Mouse (Mus musculus): Measurements from ENCODE around the gene Tcf7l2. TPM values are rescaled to one million over a fixed set of nuclear protein-coding genes. Genes with fewer than 3 reads are reported as not detected.

Tcf7l2 gene
- polyA plus RNA-seq, 1 experiment = 2.8 TPM

GRCm38 (mm10) chr19:55774334-55774733 lies 32.7 kb downstream of the Tcf7l2 start:
- no peak overlapping the region for H3K4me3 ChIP-seq (replicated peaks)
- H3K4me1 ChIP-seq (ENCODE audit: control insufficient read depth) = no peaks in the 10 kb centered on the region
- peaks cover 8% of the 10 kb centered on the region for H3K27me3 ChIP-seq (ENCODE audit: control insufficient read depth)
- H3K9me3 ChIP-seq (ENCODE audit: control insufficient read depth, low read length) = no peaks in the 10 kb centered on the region
- no peaks in the 10 kb centered on the region for H3K36me3 ChIP-seq (ENCODE audit: control insufficient read depth)
- TF ChIP-seq GATA1 (IDR thresholded peaks at IDR 0.05; ENCODE audit: low read length) = no peak
- TF ChIP-seq TAL1 (IDR thresholded peaks at IDR 0.05; ENCODE audit: low read length) = no peak

- peaks cover 8% of the 10 kb centered on the region for H3K27me3 ChIP-seq (ENCODE audit: control insufficient read depth)
- no peak for TF ChIP-seq GATA1 (IDR thresholded peaks at IDR 0.05; ENCODE audit: low read length)
- TF ChIP-seq TAL1 (IDR thresholded peaks at IDR 0.05; ENCODE audit: low read length) = no peak
- H3K9me3 ChIP-seq (ENCODE audit: control insufficient read depth, low read length) = no peaks in the 10 kb centered on the region
Observed at GRCm38 (mm10) chr19:55774824-55775223, 33.2 kb downstream of the Tcf7l2 start.

GRCm38 (mm10) chr19:55779871-55780270 lies 38.3 kb downstream of the Tcf7l2 start:
- TF ChIP-seq GATA1 (IDR thresholded peaks at IDR 0.05; ENCODE audit: low read length) (no peak), TAL1 (IDR thresholded peaks at IDR 0.05; ENCODE audit: low read length) (no peak)
- no peaks in the 10 kb centered on the region for H3K4me1 ChIP-seq (ENCODE audit: control insufficient read depth)
- peaks cover 8% of the 10 kb centered on the region for H3K27me3 ChIP-seq (ENCODE audit: control insufficient read depth)
- H3K36me3 ChIP-seq (ENCODE audit: control insufficient read depth) = no peaks in the 10 kb centered on the region; the same call in 1 of the 2 replicates
- H3K4me3 ChIP-seq (replicated peaks) = no peak overlapping the region
- H3K9me3 ChIP-seq (ENCODE audit: control insufficient read depth, low read length) = no peaks in the 10 kb centered on the region

More at GRCm38 (mm10) chr19:55774824-55775223, 33.2 kb downstream of the Tcf7l2 start:
- Histone ChIP-seq H3K4me3 (replicated peaks) (no peak overlapping the region), H3K4me1 (ENCODE audit: control insufficient read depth) (no peaks in the 10 kb centered on the region), H3K36me3 (ENCODE audit: control insufficient read depth) (no peaks in the 10 kb centered on the region)

GRCm38 (mm10) chr19:55781087-55781486 lies 39.5 kb downstream of the Tcf7l2 start:
- Histone ChIP-seq H3K4me3 (replicated peaks) (no peak overlapping the region), H3K4me1 (ENCODE audit: control insufficient read depth) (no peaks in the 10 kb centered on the region), H3K9me3 (ENCODE audit: control insufficient read depth, low read length) (no peaks in the 10 kb centered on the region), H3K36me3 (ENCODE audit: control insufficient read depth) (no peaks in the 10 kb centered on the region; the same call in 1 of the 2 replicates), H3K27me3 (ENCODE audit: control insufficient read depth) (peaks cover 6% of the 10 kb centered on the region)
- no peak for TF ChIP-seq GATA1 (IDR thresholded peaks at IDR 0.05; ENCODE audit: low read length)
- no peak for TF ChIP-seq TAL1 (IDR thresholded peaks at IDR 0.05; ENCODE audit: low read length)

GRCm38 (mm10) chr19:55781681-55782080 lies 40.1 kb downstream of the Tcf7l2 start:
- H3K36me3 ChIP-seq (ENCODE audit: control insufficient read depth) = no peaks in the 10 kb centered on the region; the same call in 1 of the 2 replicates
- peaks cover 3% of the 10 kb centered on the region for H3K27me3 ChIP-seq (ENCODE audit: control insufficient read depth)
- H3K4me1 ChIP-seq (ENCODE audit: control insufficient read depth) = no peaks in the 10 kb centered on the region
- H3K4me3 ChIP-seq (replicated peaks) = no peak overlapping the region
- H3K9me3 ChIP-seq (ENCODE audit: control insufficient read depth, low read length) = no peaks in the 10 kb centered on the region
- TF ChIP-seq TAL1 (IDR thresholded peaks at IDR 0.05; ENCODE audit: low read length) (no peak), GATA1 (IDR thresholded peaks at IDR 0.05; ENCODE audit: low read length) (no peak)

GRCm38 (mm10) chr19:55784796-55785418 lies 43.3 kb downstream of the Tcf7l2 start:
- Histone ChIP-seq H3K36me3 (ENCODE audit: control insufficient read depth) (no peaks in the 10 kb centered on the region; the same call in 1 of the 2 replicates), H3K27me3 (ENCODE audit: control insufficient read depth) (peaks cover 3% of the 10 kb centered on the region), H3K4me3 (replicated peaks) (no peak overlapping the region), H3K9me3 (ENCODE audit: control insufficient read depth, low read length) (peaks cover 5% of the 10 kb centered on the region), H3K4me1 (ENCODE audit: control insufficient read depth) (peaks cover 6% of the 10 kb centered on the region)
- TF ChIP-seq TAL1 (IDR thresholded peaks at IDR 0.05; ENCODE audit: low read length) (no peak), GATA1 (IDR thresholded peaks at IDR 0.05; ENCODE audit: low read length) (no peak)

GRCm38 (mm10) chr19:55787420-55787819 lies 45.8 kb downstream of the Tcf7l2 start:
- peaks cover 3% of the 10 kb centered on the region for H3K27me3 ChIP-seq (ENCODE audit: control insufficient read depth)
- no peak for TF ChIP-seq TAL1 (IDR thresholded peaks at IDR 0.05; ENCODE audit: low read length)
- no peak for TF ChIP-seq GATA1 (IDR thresholded peaks at IDR 0.05; ENCODE audit: low read length)
- H3K9me3 ChIP-seq (ENCODE audit: control insufficient read depth, low read length) = peaks cover 5% of the 10 kb centered on the region
- no peaks in the 10 kb centered on the region; the same call in 1 of the 2 replicates for H3K36me3 ChIP-seq (ENCODE audit: control insufficient read depth)
- H3K4me3 ChIP-seq (replicated peaks) = no peak overlapping the region
- H3K4me1 ChIP-seq (ENCODE audit: control insufficient read depth) = peaks cover 6% of the 10 kb centered on the region

GRCm38 (mm10) chr19:55788285-55788904 lies 46.8 kb downstream of the Tcf7l2 start:
- no peaks in the 10 kb centered on the region; the same call in 1 of the 2 replicates for H3K36me3 ChIP-seq (ENCODE audit: control insufficient read depth)
- H3K27me3 ChIP-seq (ENCODE audit: control insufficient read depth) = peaks cover 3% of the 10 kb centered on the region
- H3K4me3 ChIP-seq (replicated peaks) = no peak overlapping the region
- H3K4me1 ChIP-seq (ENCODE audit: control insufficient read depth) = peaks cover 6% of the 10 kb centered on the region
- H3K9me3 ChIP-seq (ENCODE audit: control insufficient read depth, low read length) = peaks cover 5% of the 10 kb centered on the region
- TF ChIP-seq GATA1 (IDR thresholded peaks at IDR 0.05; ENCODE audit: low read length) (no peak), TAL1 (IDR thresholded peaks at IDR 0.05; ENCODE audit: low read length) (no peak)

GRCm38 (mm10) chr19:55788905-55789295 lies 47.3 kb downstream of the Tcf7l2 start:
- TF ChIP-seq GATA1 (IDR thresholded peaks at IDR 0.05; ENCODE audit: low read length) (no peak), TAL1 (IDR thresholded peaks at IDR 0.05; ENCODE audit: low read length) (no peak)
- no peak overlapping the region for H3K4me3 ChIP-seq (replicated peaks)
- peaks cover 5% of the 10 kb centered on the region for H3K9me3 ChIP-seq (ENCODE audit: control insufficient read depth, low read length)
- H3K36me3 ChIP-seq (ENCODE audit: control insufficient read depth) = no peaks in the 10 kb centered on the region
- peaks cover 6% of the 10 kb centered on the region for H3K4me1 ChIP-seq (ENCODE audit: control insufficient read depth)
- peaks cover 3% of the 10 kb centered on the region for H3K27me3 ChIP-seq (ENCODE audit: control insufficient read depth)
